Mouse (Mus musculus): ENCODE data around the gene AL731706.1. TPM values are rescaled to one million over a fixed set of nuclear protein-coding genes. Genes with fewer than 3 reads are reported as not detected.

Gene AL731706.1
- total RNA-seq, 1 experiment from 2014 or later, result 11.4 TPM

DNA sequence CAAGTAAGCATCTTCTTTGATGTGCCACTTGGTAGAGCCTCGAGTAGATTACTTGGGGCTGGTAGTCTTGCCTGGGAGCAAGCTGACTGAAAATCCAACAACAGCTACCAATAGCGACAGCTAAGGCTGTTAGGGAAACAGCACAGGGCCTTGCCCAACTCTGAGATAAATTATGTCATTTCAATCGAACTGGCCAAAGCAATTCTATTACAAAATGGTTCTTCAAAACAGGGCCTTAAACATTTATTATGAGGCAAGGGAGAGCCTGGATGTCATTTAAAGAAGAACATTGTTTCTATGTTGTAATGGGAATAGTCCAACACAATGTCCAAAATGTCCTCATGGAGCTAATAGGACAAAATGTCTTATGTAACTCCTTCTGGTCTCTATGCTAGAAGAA lies 40.8 kb downstream of the AL731706.1 start:
- no peak for ATAC-seq (replicated peaks; ENCODE audit: low read depth, poor library complexity, severe bottlenecking)

DNA sequence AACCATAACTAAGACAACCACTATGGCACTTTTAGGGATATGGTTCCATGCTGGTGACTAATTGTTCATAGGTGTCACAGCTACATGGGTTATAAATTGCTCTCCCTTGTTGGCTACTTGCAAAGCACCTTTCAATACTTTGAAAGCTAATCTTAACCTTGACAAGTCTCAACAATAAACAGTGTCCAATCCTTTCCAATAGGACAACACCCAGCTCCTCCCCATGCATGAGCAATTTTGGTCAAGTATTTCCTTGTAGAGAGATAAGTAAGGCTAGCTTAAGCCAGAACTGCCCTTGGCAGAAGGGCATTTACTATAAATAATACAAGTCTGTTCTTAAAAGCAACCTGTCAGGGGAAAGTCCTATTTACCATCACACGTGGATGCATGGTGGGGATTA lies 53.2 kb downstream of the AL731706.1 start:
- no peak for ATAC-seq (replicated peaks; ENCODE audit: low read depth, poor library complexity, severe bottlenecking)

DNA sequence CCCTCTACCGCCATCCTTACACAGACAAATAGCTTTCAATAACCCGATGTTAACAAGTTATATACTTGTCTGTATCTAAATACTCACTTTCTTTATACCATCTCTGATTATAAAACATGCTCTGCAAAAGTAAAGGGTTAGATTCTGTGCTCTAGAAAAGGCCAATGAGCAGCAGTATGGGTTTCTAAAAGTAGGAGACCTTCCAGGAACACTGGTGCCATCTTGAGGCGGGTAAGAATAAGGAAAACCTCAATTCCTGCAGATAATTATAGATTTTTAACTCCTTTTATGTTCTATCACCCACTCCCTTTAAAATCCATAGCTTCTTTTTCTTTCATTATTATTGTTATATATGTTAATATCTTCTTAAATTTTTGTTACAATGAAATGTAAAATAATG lies 55.3 kb downstream of the AL731706.1 start:
- no peak for ATAC-seq (replicated peaks; ENCODE audit: low read depth, poor library complexity, severe bottlenecking)

DNA sequence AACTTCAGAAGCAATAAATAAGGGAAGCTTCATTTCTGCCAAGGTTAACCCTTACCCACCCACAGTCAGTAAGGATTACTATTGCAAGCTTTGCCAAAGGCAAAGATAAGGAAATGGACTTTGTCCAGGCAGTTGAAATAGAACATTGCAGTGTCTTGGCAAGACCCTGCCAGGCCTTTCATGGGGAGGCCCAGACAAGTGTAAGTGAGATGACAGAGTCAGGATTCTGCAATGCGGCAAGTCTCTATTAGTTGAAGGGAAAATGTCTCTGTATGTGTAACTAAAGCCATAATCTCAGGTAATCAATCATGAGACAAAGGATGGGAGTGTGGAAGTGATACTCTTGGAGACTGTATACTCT lies 56.5 kb downstream of the AL731706.1 start:
- no peak for ATAC-seq (replicated peaks; ENCODE audit: low read depth, poor library complexity, severe bottlenecking)

DNA sequence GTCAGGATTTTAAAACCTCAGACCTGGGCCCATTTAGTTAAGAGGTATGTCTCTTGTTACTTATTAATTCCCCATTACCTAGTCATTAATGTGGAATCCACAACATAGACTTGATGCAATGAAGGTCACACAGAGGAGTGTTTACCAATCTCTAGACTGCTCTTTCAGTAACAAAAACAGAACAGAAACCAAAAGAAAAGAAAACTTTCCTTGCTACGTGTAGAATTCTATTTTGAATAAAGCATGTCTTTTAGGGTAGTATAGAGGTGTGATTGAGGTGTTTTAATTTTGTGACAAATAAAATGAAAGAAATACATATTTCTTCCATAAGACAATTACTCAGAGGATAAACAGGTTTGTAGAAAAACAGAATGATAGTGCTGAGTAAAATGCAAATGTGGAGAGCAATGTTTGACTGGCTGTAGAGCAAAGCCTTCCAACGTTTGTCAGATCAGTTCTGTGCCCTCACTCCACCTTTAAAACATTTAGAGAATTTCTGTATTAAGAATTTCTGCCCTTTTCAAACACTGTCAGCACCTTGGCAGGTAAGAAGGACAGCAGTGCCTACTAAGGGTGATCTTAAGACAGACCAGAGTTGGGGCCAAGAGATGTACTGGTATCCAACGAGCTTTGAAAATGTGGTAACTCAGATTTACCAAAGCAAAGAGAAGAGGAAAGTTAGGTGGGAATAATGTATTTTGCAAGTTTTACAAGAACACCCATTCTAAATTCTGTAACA lies 57.0 kb downstream of the AL731706.1 start:
- ATAC-seq (replicated peaks; ENCODE audit: low read depth, poor library complexity, severe bottlenecking), result no peak

DNA sequence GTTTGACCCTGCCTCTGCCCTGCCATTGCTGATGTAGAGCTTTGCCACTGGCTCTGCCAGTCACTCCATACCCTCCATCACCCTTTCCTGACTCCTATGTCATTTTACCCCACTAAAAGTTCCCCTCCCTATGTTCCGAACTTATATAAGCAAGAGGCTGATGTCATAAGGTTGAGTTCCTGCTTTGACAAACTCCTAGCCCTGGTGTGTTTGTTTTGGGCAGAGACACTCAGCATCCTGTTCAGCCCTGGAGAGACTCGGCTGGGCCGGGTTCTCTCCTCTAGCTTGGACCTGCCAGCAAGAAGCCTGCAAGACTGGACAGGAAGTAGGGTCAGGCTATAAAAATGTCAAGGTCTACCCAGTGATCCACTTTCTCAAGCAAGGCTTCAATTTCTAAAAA lies 58.3 kb downstream of the AL731706.1 start:
- ATAC-seq (replicated peaks; ENCODE audit: low read depth, poor library complexity, severe bottlenecking), result no peak

Other genes starting within 250 kb of the AL731706.1 start
- not detected in 2 replicates for gene Snap25, start 177.9 kb downstream of the AL731706.1 start, total RNA-seq (2017)
- gene AL731706.2, start 5.7 kb downstream of the AL731706.1 start, total RNA-seq (2017), result not detected in 2 replicates
- gene Slx4ip, start 171 bp downstream of the AL731706.1 start, total RNA-seq (2017), result 6.5 and 8.2 TPM in 2 replicates
- gene Mkks, start within 50 bp of the AL731706.1 start, total RNA-seq (2017), result 4.1 and 11.1 TPM in 2 replicates
- not detected in 2 replicates for gene Jag1, start 225.3 kb upstream of the AL731706.1 start, total RNA-seq (2017)

Measured in common myeloid progenitor, adult 5-6 weeks (primary cell).